Mouse (Mus musculus): ENCODE data around the gene Olfr849. TPM values are rescaled to one million over a fixed set of nuclear protein-coding genes. Genes with fewer than 3 reads are reported as not detected.

Olfr849 gene
- total RNA-seq (2023), result not detected

DNA sequence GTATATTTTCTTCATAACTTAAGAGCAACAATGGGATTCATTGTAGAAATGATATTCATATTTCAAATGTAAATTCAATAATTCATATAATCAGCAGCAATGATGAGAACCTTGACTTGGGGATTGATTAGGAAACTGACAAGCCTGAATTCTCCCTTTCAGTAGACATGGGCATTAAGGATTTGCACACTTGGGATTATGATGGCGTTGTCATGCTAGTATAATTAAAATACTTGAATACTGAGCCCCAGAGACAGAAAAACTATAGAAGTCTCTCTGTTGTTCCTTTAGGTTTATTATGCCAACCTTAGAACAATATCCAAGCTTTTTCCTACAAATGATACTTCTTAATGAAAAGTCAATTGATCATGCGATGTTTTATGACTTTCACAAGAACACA is at the start of gene Olfr849:
Gene Olfr849 (plus strand): TSS at position 301 of the 400 bp plus-strand sequence.

GRCm38 (mm10) chr9:19478148-19478547 is 38.1 kb downstream of the Olfr849 start, which contains the start of gene Olfr850:
TSS of gene Olfr850 (minus strand) at chr9:19478248.

DNA sequence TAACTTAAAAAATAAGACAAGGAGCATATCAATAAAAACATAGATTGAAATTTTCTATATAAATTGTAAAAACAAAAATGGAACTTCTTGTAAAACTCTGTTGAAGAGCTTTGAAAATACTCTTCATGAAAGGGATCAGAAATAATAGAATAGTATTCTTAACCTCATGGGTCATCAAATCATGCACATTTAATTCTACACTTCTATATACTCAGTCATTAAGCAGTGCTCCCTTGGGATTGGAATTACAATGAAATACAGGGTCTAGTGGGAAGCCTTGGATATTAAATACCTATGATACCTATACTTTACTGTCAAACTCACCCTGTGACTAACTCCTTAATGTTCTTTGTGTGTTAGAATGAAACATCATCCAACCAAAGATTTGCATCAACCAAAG is 52.9 kb downstream of the Olfr849 start, which contains the start of gene Olfr851:
Gene Olfr851 (plus strand): TSS at position 301 of the 400 bp plus-strand sequence.

Other genes starting within 250 kb of the Olfr849 start
- not detected for gene Olfr843, start 188.3 kb upstream of the Olfr849 start, total RNA-seq (2023)
- not detected for gene Olfr844, start 123.9 kb upstream of the Olfr849 start, total RNA-seq (2023)
- not detected for gene Olfr845, start 103.8 kb upstream of the Olfr849 start, total RNA-seq (2023)
- gene Olfr846, start 76.3 kb upstream of the Olfr849 start, total RNA-seq (2023), result not detected
- gene Olfr847, start 61.6 kb upstream of the Olfr849 start, total RNA-seq (2023), result not detected
- gene Olfr850, start 38.0 kb downstream of the Olfr849 start, total RNA-seq (2023), result not detected
- gene Olfr851, start 53.0 kb downstream of the Olfr849 start, total RNA-seq (2023), result not detected
- gene Olfr853, start 100.8 kb downstream of the Olfr849 start, total RNA-seq (2023), result not detected
- not detected for gene Olfr854, start 127.1 kb downstream of the Olfr849 start, total RNA-seq (2023)
- gene Olfr855, start 142.4 kb downstream of the Olfr849 start, total RNA-seq (2023), result not detected
- 35.3 TPM for gene Zfp317, start 181.8 kb downstream of the Olfr849 start, total RNA-seq (2023)

Measured in CD4-positive naive resting alpha-beta T cell, adult 76 days (primary cell).